Comparison of ENCODE assay signal across 14 mouse cellular contexts in genomic region chr19:4999445-5000140, GRCm38 (mm10). TPM values are rescaled to one million over a fixed set of nuclear protein-coding genes. Genes with fewer than 3 reads are reported as not detected.
DNase-seq lines count a peak whose midpoint lies in the region; ATAC-seq and TF ChIP-seq lines count a peak whose summit lies in the region.
"Had no signal": no experiment of that assay in that cellular context is flagged by ENCODE, and none has a peak within 500 bp of the region (broad histone marks: within the 10 kb centered on the region; RNA-seq: fewer than 3 reads in every experiment).

No protein-coding gene starts in this region.

- intact Hi-C loops in left cerebral cortex, postnatal 36 days (cut with DNase I): loop anchor here (5.0 kb wide), 1 partner anchor 37 kb away; the partner anchor contains the start of gene Mrpl11

- peak overlapping the region; percentile 48; the same call in 1 of the 2 replicates for H3K27ac ChIP-seq in layer of hippocampus, adult 2 months
- H3K27ac ChIP-seq: embryonic facial prominence, embryonic 15.5 days; lung, embryonic 15.5 days; neural tube, embryonic 13.5 days had no signal

- TF ChIP-seq CTCF in layer of hippocampus, adult 2 months (conservative IDR thresholded peaks at IDR 0.05): no peak

- no peak for ATAC-seq in cerebellum, adult (ENCODE audit: insufficient number of reproducible peaks, low FRiP score, low TSS enrichment)
- ATAC-seq: Patski had no signal

- no peak overlapping the region for H3K4me3 ChIP-seq in layer of hippocampus, adult 2 months
- H3K4me3 ChIP-seq: embryonic facial prominence, embryonic 15.5 days; lung, embryonic 15.5 days; neural tube, embryonic 13.5 days had no signal

- DNase-seq in cerebellum, adult 18-20 months: peak; percentile 50 to 59
- DNase-seq in layer of hippocampus, adult 2 months (ENCODE audit: low spot score in 2 of 2): peak; percentile 55 to 57
- no peak for DNase-seq in layer of hippocampus, adult 9-10 months (ENCODE audit: low spot score)
- DNase-seq in brain, adult 2 months (ENCODE audit: low read depth, low spot score): peak; percentile 91
- peak; percentile 77 for DNase-seq in left cerebral cortex, postnatal 36 days (ENCODE audit: low spot score in 2 of 2)
- DNase-seq in adrenal gland, postnatal 4 days (ENCODE audit: low spot score in 2 of 2): no peak
- DNase-seq in spleen, adult 18-20 months: no peak
- DNase-seq: gastrocnemius, postnatal 36 days; kidney, adult 2 months had no signal

RNA-seq across cellular contexts. Expression of gene Npas4, which starts 9.5 kb away (rescaled TPM):
- total RNA-seq in layer of hippocampus, adult 2 months (2021): 10 to 100 TPM in 1 of 2 experiments, 1 to 10 TPM in 1; 6.4 to 11.2 TPM
- 10 to 100 TPM; 13.7 to 30.9 TPM for total RNA-seq in left cerebral cortex, postnatal 36 days (2021)
- under 1 TPM; 0.71 to 0.78 TPM for total RNA-seq in adrenal gland, postnatal 4 days (2021)

RNA-seq across cellular contexts. Expression of gene Slc29a2, which starts 24.1 kb away (rescaled TPM):
- 10 to 100 TPM; 16.2 to 16.7 TPM for total RNA-seq in layer of hippocampus, adult 2 months (2021)
- total RNA-seq in left cerebral cortex, postnatal 36 days (2021): 10 to 100 TPM; 15.0 to 17.2 TPM
- 1 to 10 TPM; 6.6 to 7.2 TPM for total RNA-seq in adrenal gland, postnatal 4 days (2021)

RNA-seq across cellular contexts. Expression of gene Mrpl11, which starts 37.6 kb away (rescaled TPM):
- 10 to 100 TPM; 58.8 to 62.8 TPM for total RNA-seq in layer of hippocampus, adult 2 months (2021)
- 10 to 100 TPM; 50.8 to 64.8 TPM for total RNA-seq in left cerebral cortex, postnatal 36 days (2021)
- total RNA-seq in adrenal gland, postnatal 4 days (2021): 10 to 100 TPM; 58.8 to 68.9 TPM

RNA-seq across cellular contexts. Expression of gene B4gat1, which starts 39.0 kb away (rescaled TPM):
- total RNA-seq in layer of hippocampus, adult 2 months (2021): 100 to 1,000 TPM; 112 to 130 TPM
- 100 to 1,000 TPM; 118 to 135 TPM for total RNA-seq in left cerebral cortex, postnatal 36 days (2021)
- total RNA-seq in adrenal gland, postnatal 4 days (2021): 10 to 100 TPM; 48.0 to 49.0 TPM

RNA-seq across cellular contexts. Expression of gene AC124502.3, which starts 39.1 kb away (rescaled TPM):
- 1 to 10 TPM; 4.1 to 7.6 TPM for total RNA-seq in layer of hippocampus, adult 2 months (2021)
- total RNA-seq in left cerebral cortex, postnatal 36 days (2021): 1 to 10 TPM; 4.6 to 6.1 TPM
- total RNA-seq in adrenal gland, postnatal 4 days (2021): 1 to 10 TPM; 1.3 to 2.0 TPM

Comparison
In these comparisons a context has a peak if more than half of its experiments do, and no peak if none do; other contexts are left out.
1. DNase-seq: peak in cerebellum, adult 18-20 months (2 of 2), layer of hippocampus, adult 2 months (2 of 2), brain, adult 2 months (single experiment) and left cerebral cortex, postnatal 36 days (2 of 2); none in layer of hippocampus, adult 9-10 months (single experiment), adrenal gland, postnatal 4 days (0 of 2) and spleen, adult 18-20 months (0 of 2).
2. RNA of gene Npas4, which starts 9.5 kb away (total RNA-seq): 13.7 to 30.9 TPM in left cerebral cortex, postnatal 36 days and 6.4 to 11.2 TPM in layer of hippocampus, adult 2 months; 0.71 to 0.78 TPM in adrenal gland, postnatal 4 days; every median in the first group is over 4 times any median in the second.